Mouse (Mus musculus): ENCODE data around the gene Ifitm1. TPM values are rescaled to one million over a fixed set of nuclear protein-coding genes. Genes with fewer than 3 reads are reported as not detected.
"Not testable (repeated sequence)": the region's sequence is repeated elsewhere in the genome, so short reads cannot be mapped to it uniquely, and the experiment has no call there.

The Ifitm1 gene
- polyA plus RNA-seq, 1 experiment from 2014 or later = 74.6 TPM

- H3K4me3 ChIP-seq = no peak overlapping the region
- H3K4me2 ChIP-seq = no peak overlapping the region
- H3K27ac ChIP-seq = no peak overlapping the region
- WGBS = 64% methylated on average over 5 of the region's 5 CpGs
- no peak overlapping the region for H3K9ac ChIP-seq
- no peaks in the 10 kb centered on the region for H3K36me3 ChIP-seq
- H3K4me1 ChIP-seq = peaks cover 30% of the 10 kb centered on the region
- ATAC-seq (ENCODE audit: insufficient number of reproducible peaks, low FRiP score, low TSS enrichment, low read depth) = no peak
- no peaks in the 10 kb centered on the region for H3K27me3 ChIP-seq
- H3K9me3 ChIP-seq = no peaks in the 10 kb centered on the region
Observed at GRCm38 (mm10) chr7:141006914-141007313, 39.9 kb downstream of the Ifitm1 start.

- Histone ChIP-seq H3K9me3 (no peaks in the 10 kb centered on the region), H3K4me1 (peaks cover 30% of the 10 kb centered on the region), H3K4me3 (peak overlapping the region; percentile 8; the same call in 1 of the 2 replicates), H3K27ac (peak overlapping the region; percentile 18; the same call in 1 of the 2 replicates), H3K36me3 (no peaks in the 10 kb centered on the region), H3K27me3 (no peaks in the 10 kb centered on the region), H3K9ac (no peak overlapping the region), H3K4me2 (peak overlapping the region; percentile 59)
- ATAC-seq (ENCODE audit: insufficient number of reproducible peaks, low FRiP score, low TSS enrichment, low read depth) = no peak
- WGBS = 8% methylated on average over 7 of the region's 7 CpGs
Observed at GRCm38 (mm10) chr7:141008312-141008761, 41.3 kb downstream of the Ifitm1 start.

GRCm38 (mm10) chr7:141008938-141009660, 42.1 kb downstream of the Ifitm1 start:
- H3K4me3 ChIP-seq = peak overlapping the region; percentile 48
- no peaks in the 10 kb centered on the region for H3K36me3 ChIP-seq
- peaks cover 30% of the 10 kb centered on the region for H3K4me1 ChIP-seq
- WGBS = 7% methylated on average over 20 of the region's 20 CpGs
- peak overlapping the region; percentile 18; the same call in 1 of the 2 replicates for H3K27ac ChIP-seq
- ATAC-seq (ENCODE audit: insufficient number of reproducible peaks, low FRiP score, low TSS enrichment, low read depth) = peak; percentile 18; the same call in 1 of the 2 replicates
- no peaks in the 10 kb centered on the region for H3K9me3 ChIP-seq
- no peaks in the 10 kb centered on the region for H3K27me3 ChIP-seq
- H3K4me2 ChIP-seq = peak overlapping the region; percentile 59
- H3K9ac ChIP-seq = no peak overlapping the region

- Histone ChIP-seq H3K9me3 (no peaks in the 10 kb centered on the region), H3K9ac (no peak overlapping the region), H3K27ac (peak overlapping the region; percentile 86; the same call in 1 of the 2 replicates), H3K27me3 (no peaks in the 10 kb centered on the region), H3K4me3 (peak overlapping the region; percentile 48), H3K36me3 (no peaks in the 10 kb centered on the region), H3K4me1 (peaks cover 30% of the 10 kb centered on the region), H3K4me2 (peak overlapping the region; percentile 59)
- 83% methylated on average over 9 of the region's 9 CpGs for WGBS
- ATAC-seq (ENCODE audit: insufficient number of reproducible peaks, low FRiP score, low TSS enrichment, low read depth) = no peak
Observed at GRCm38 (mm10) chr7:141009665-141010064, 42.6 kb downstream of the Ifitm1 start.

GRCm38 (mm10) chr7:141010593-141010992, 43.6 kb downstream of the Ifitm1 start, which contains the start of gene Ifitm3:
Gene Ifitm3 (minus strand): TSS chr7:141010770.
- peak within 1 kb of the TSS; percentile 28; the same call in 1 of the 2 replicates for H3K9ac ChIP-seq
- H3K4me2 ChIP-seq = peak within 1 kb of the TSS; percentile 59
- ATAC-seq (ENCODE audit: insufficient number of reproducible peaks, low FRiP score, low TSS enrichment, low read depth) = 0 out of 2 replicates have a peak, but pooled peaks have one; percentile 42
- H3K27ac ChIP-seq = peak within 1 kb of the TSS; percentile 86
- H3K9me3 ChIP-seq = no peaks in the 10 kb centered on the region
- peak within 1 kb of the TSS; percentile 48 for H3K4me3 ChIP-seq
- peaks cover 30% of the 10 kb centered on the region for H3K4me1 ChIP-seq
- H3K36me3 ChIP-seq = no peaks in the 10 kb centered on the region
- 5% methylated on average over 10 of the region's 10 CpGs for WGBS
- H3K27me3 ChIP-seq = no peaks in the 10 kb centered on the region

- ATAC-seq (ENCODE audit: insufficient number of reproducible peaks, low FRiP score, low TSS enrichment, low read depth) = no peak
- H3K4me1 ChIP-seq = peaks cover 30% of the 10 kb centered on the region
- WGBS = 86% methylated on average over 7 of the region's 7 CpGs
- H3K36me3 ChIP-seq = no peaks in the 10 kb centered on the region
- H3K27me3 ChIP-seq = no peaks in the 10 kb centered on the region
- H3K27ac ChIP-seq = peak overlapping the region; percentile 86; the same call in 1 of the 2 replicates
- no peak overlapping the region for H3K4me2 ChIP-seq
- H3K9me3 ChIP-seq = no peaks in the 10 kb centered on the region
- H3K4me3 ChIP-seq = no peak overlapping the region
- no peak overlapping the region for H3K9ac ChIP-seq
Observed at GRCm38 (mm10) chr7:141011238-141011770, 44.3 kb downstream of the Ifitm1 start.

- Histone ChIP-seq H3K36me3 (no peaks in the 10 kb centered on the region), H3K4me1 (no peaks in the 10 kb centered on the region), H3K4me2 (no peak overlapping the region), H3K9ac (no peak overlapping the region), H3K27ac (no peak overlapping the region), H3K9me3 (no peaks in the 10 kb centered on the region), H3K4me3 (no peak overlapping the region), H3K27me3 (no peaks in the 10 kb centered on the region)
- WGBS = 83% methylated on average over 10 of the region's 10 CpGs
- ATAC-seq (ENCODE audit: insufficient number of reproducible peaks, low FRiP score, low TSS enrichment, low read depth) = no peak
Observed at GRCm38 (mm10) chr7:141016707-141017697, 50.0 kb downstream of the Ifitm1 start.

GRCm38 (mm10) chr7:141017824-141018223, 50.8 kb downstream of the Ifitm1 start, which contains the start of gene Ifitm6:
Gene Ifitm6 (minus strand): TSS chr7:141017924.
- not testable (repeated sequence) for H3K36me3 ChIP-seq; H3K9ac ChIP-seq; H3K4me3 ChIP-seq; H3K27me3 ChIP-seq; H3K4me2 ChIP-seq; H3K9me3 ChIP-seq; H3K4me1 ChIP-seq; ATAC-seq (ENCODE audit: insufficient number of reproducible peaks, low FRiP score, low TSS enrichment, low read depth); H3K27ac ChIP-seq
- WGBS = 86% methylated on average over 1 of the region's 1 CpGs

- H3K4me1 ChIP-seq = no peaks in the 10 kb centered on the region
- no peak overlapping the region for H3K4me3 ChIP-seq
- WGBS = 91% methylated on average over 5 of the region's 5 CpGs
- H3K9me3 ChIP-seq = no peaks in the 10 kb centered on the region
- H3K27ac ChIP-seq = no peak overlapping the region
- H3K4me2 ChIP-seq = no peak overlapping the region
- ATAC-seq (ENCODE audit: insufficient number of reproducible peaks, low FRiP score, low TSS enrichment, low read depth) = no peak
- no peaks in the 10 kb centered on the region for H3K27me3 ChIP-seq
- H3K36me3 ChIP-seq = no peaks in the 10 kb centered on the region
- no peak overlapping the region for H3K9ac ChIP-seq
Observed at GRCm38 (mm10) chr7:141019028-141019427, 52.0 kb downstream of the Ifitm1 start.

All from limb, embryonic 15.5 days (tissue).